Mouse (Mus musculus) brain, embryonic 18.5 days (tissue): ENCODE measurements at regions not wholly inside any gene's neighbourhood (a gene's known extent, or its start where the extent isn't known, plus 50 kb on each side); places are given as distances from the start of the nearest gene placed in this dataset.

Source experiments
- DNase-seq: peaks from one replicate; pipeline ENCODE4 v3.0.0-alpha.2; 2012; ENCODE audit warnings: low read depth, low spot score

GRCm38 (mm10) chr12:49579451-49580190, 194.6 kb downstream of the Gm43517 start:
- DNase-seq: no peak

- DNase-seq: no peak
Measured at GRCm38 (mm10) chr12:49583849-49584248, 198.9 kb downstream of the Gm43517 start.

GRCm38 (mm10) chr12:49622264-49622663, 237.3 kb downstream of the Gm43517 start:
- no peak for DNase-seq

- DNase-seq: no peak
Measured at GRCm38 (mm10) chr12:49627222-49627621, 242.2 kb downstream of the Gm43517 start.

- DNase-seq: no peak
Measured at GRCm38 (mm10) chr12:49628014-49628413, 243.0 kb downstream of the Gm43517 start.

- DNase-seq: peak; percentile 28
Measured at GRCm38 (mm10) chr12:49649104-49650063, 264.4 kb downstream of the Gm43517 start.
